Mouse (Mus musculus) natural killer cell, adult 2 months (primary cell): ENCODE measurements around the gene Ptprn2.

Experiments used
- DNase-seq, 2 experiments: peaks; one replicate each; pipeline ENCODE4 v3.0.0; 2022; ENCODE audit warnings: low spot score in 2 of 2

Ptprn2 gene

GRCm38 (mm10) chr12:116646771-116647170 is 161.3 kb downstream of the Ptprn2 start:
- DNase-seq = no peak

- DNase-seq = no peak
These were observed 163.2 kb downstream of the Ptprn2 start for GRCm38 (mm10) chr12:116648584-116649206.

GRCm38 (mm10) chr12:116653684-116654083 is 168.2 kb downstream of the Ptprn2 start:
- DNase-seq = no peak

GRCm38 (mm10) chr12:116660076-116660475 is 174.6 kb downstream of the Ptprn2 start:
- no peak for DNase-seq

- DNase-seq = no peak
These were observed 175.5 kb downstream of the Ptprn2 start for GRCm38 (mm10) chr12:116661018-116661417.

- DNase-seq = no peak
These were observed 192.2 kb downstream of the Ptprn2 start for GRCm38 (mm10) chr12:116677701-116678100.

GRCm38 (mm10) chr12:116689832-116690231 is 204.3 kb downstream of the Ptprn2 start:
- no peak for DNase-seq

GRCm38 (mm10) chr12:116709535-116709934 is 224.0 kb downstream of the Ptprn2 start:
- DNase-seq = no peak

GRCm38 (mm10) chr12:116710716-116711115 is 225.2 kb downstream of the Ptprn2 start:
- no peak for DNase-seq

GRCm38 (mm10) chr12:116711133-116711532 is 225.6 kb downstream of the Ptprn2 start:
- DNase-seq = no peak

GRCm38 (mm10) chr12:116713096-116713495 is 227.6 kb downstream of the Ptprn2 start:
- no peak for DNase-seq

GRCm38 (mm10) chr12:116721062-116721461 is 235.5 kb downstream of the Ptprn2 start:
- no peak for DNase-seq

- no peak for DNase-seq
These were observed 254.6 kb downstream of the Ptprn2 start for GRCm38 (mm10) chr12:116740141-116740540.

- no peak for DNase-seq
These were observed 255.8 kb downstream of the Ptprn2 start for GRCm38 (mm10) chr12:116741300-116741699.

- DNase-seq = no peak
These were observed 260.9 kb downstream of the Ptprn2 start for GRCm38 (mm10) chr12:116746401-116746800.

GRCm38 (mm10) chr12:116752784-116753183 is 267.3 kb downstream of the Ptprn2 start:
- no peak for DNase-seq

- DNase-seq = no peak
These were observed 278.4 kb downstream of the Ptprn2 start for GRCm38 (mm10) chr12:116763961-116764360.

GRCm38 (mm10) chr12:116770911-116771310 is 285.4 kb downstream of the Ptprn2 start:
- DNase-seq = no peak

- DNase-seq = no peak
These were observed 286.0 kb downstream of the Ptprn2 start for GRCm38 (mm10) chr12:116771493-116771892.

- DNase-seq = no peak
These were observed 286.6 kb downstream of the Ptprn2 start for GRCm38 (mm10) chr12:116772081-116772566.

GRCm38 (mm10) chr12:116773344-116773743 is 287.8 kb downstream of the Ptprn2 start:
- DNase-seq = no peak

GRCm38 (mm10) chr12:116776447-116776846 is 290.9 kb downstream of the Ptprn2 start:
- DNase-seq = no peak

GRCm38 (mm10) chr12:116778095-116779090 is 292.9 kb downstream of the Ptprn2 start:
- no peak for DNase-seq
